Mouse (Mus musculus): Measurements from ENCODE around the gene Lst1. TPM values are rescaled to one million over a fixed set of nuclear protein-coding genes. Genes with fewer than 3 reads are reported as not detected.

Lst1 gene
- polyA plus RNA-seq, 1 experiment, result 2.5 TPM

- no peaks in the 10 kb centered on the region for H3K4me1 ChIP-seq (ENCODE audit: control insufficient read depth, insufficient read depth, low read length)
- peak within 1 kb of the TSS; percentile 94 for H3K27ac ChIP-seq (ENCODE audit: insufficient read depth, low read length)
- TF ChIP-seq EP300 (IDR thresholded peaks at IDR 0.05; ENCODE audit: insufficient read depth, low read depth, low read length), result 0 out of 2 replicates have a peak, but pooled peaks have one; percentile 62
- no peak for TF ChIP-seq CTCF (IDR thresholded peaks at IDR 0.05; ENCODE audit: low read depth, low read length)
- peak; percentile 79 for TF ChIP-seq POLR2A (IDR thresholded peaks at IDR 0.05; ENCODE audit: insufficient read depth, low read length)
- no peaks in the 10 kb centered on the region for H3K27me3 ChIP-seq (ENCODE audit: control insufficient read depth, insufficient read depth, low read length, poor library complexity, severe bottlenecking)
- peak within 1 kb of the TSS; percentile 100 for H3K4me3 ChIP-seq (ENCODE audit: low read depth, low read length)
- H3K9ac ChIP-seq (ENCODE audit: low read depth, poor library complexity, severe bottlenecking), result peak within 1 kb of the TSS; percentile 98
- H3K9me3 ChIP-seq (replicated peaks; ENCODE audit: control insufficient read depth, insufficient read depth, low read length, poor library complexity, severe bottlenecking), result no peaks in the 10 kb centered on the region
- H3K36me3 ChIP-seq (ENCODE audit: control insufficient read depth, insufficient read depth, low read length, poor library complexity, severe bottlenecking), result peaks cover 29% of the 10 kb centered on the region
These were observed 23.4 kb downstream of the Lst1 start, which contains the start of gene Prrc2a for GRCm38 (mm10) chr17:35164568-35165450. Gene Prrc2a, minus strand, starts transcription at chr17:35164897.

DNA sequence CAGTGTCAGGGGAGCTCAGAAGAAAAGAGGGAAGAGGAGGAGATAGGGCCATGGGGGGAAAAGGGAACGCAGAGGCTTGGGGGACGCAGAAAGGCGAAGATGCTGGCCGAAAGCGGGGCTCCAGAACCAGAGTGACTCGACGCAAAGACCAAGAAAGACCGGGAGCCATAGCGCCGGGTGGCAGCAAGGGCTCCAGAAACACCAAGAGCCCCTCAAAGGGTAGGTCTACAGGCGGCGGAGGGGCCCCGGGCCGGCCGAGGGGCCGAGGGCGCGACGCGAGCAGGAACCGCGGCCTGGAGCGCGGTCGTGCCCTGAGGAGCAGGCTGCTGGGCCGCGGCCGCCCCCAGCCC is 24.0 kb downstream of the Lst1 start:
- Histone ChIP-seq H3K27me3 (ENCODE audit: control insufficient read depth, insufficient read depth, low read length, poor library complexity, severe bottlenecking) (no peaks in the 10 kb centered on the region), H3K9me3 (replicated peaks; ENCODE audit: control insufficient read depth, insufficient read depth, low read length, poor library complexity, severe bottlenecking) (no peaks in the 10 kb centered on the region), H3K4me3 (ENCODE audit: low read depth, low read length) (peak overlapping the region; percentile 100)

GRCm38 (mm10) chr17:35163326-35164081 is 24.7 kb downstream of the Lst1 start:
- no peaks in the 10 kb centered on the region for H3K9me3 ChIP-seq (replicated peaks; ENCODE audit: control insufficient read depth, insufficient read depth, low read length, poor library complexity, severe bottlenecking)
- no peaks in the 10 kb centered on the region for H3K4me1 ChIP-seq (ENCODE audit: control insufficient read depth, insufficient read depth, low read length)
- no peak for TF ChIP-seq EP300 (IDR thresholded peaks at IDR 0.05; ENCODE audit: insufficient read depth, low read depth, low read length)
- TF ChIP-seq POLR2A (IDR thresholded peaks at IDR 0.05; ENCODE audit: insufficient read depth, low read length), result no peak
- no peak for TF ChIP-seq CTCF (IDR thresholded peaks at IDR 0.05; ENCODE audit: low read depth, low read length)
- H3K9ac ChIP-seq (ENCODE audit: low read depth, poor library complexity, severe bottlenecking), result peak overlapping the region; percentile 98
- no peaks in the 10 kb centered on the region for H3K27me3 ChIP-seq (ENCODE audit: control insufficient read depth, insufficient read depth, low read length, poor library complexity, severe bottlenecking)
- H3K36me3 ChIP-seq (ENCODE audit: control insufficient read depth, insufficient read depth, low read length, poor library complexity, severe bottlenecking), result peaks cover 42% of the 10 kb centered on the region
- H3K27ac ChIP-seq (ENCODE audit: insufficient read depth, low read length), result peak overlapping the region; percentile 24
- H3K4me3 ChIP-seq (ENCODE audit: low read depth, low read length), result peak overlapping the region; percentile 100

More for the DNA sequence above, 24.0 kb downstream of the Lst1 start:
- TF ChIP-seq CTCF (IDR thresholded peaks at IDR 0.05; ENCODE audit: low read depth, low read length), result no peak
- TF ChIP-seq POLR2A (IDR thresholded peaks at IDR 0.05; ENCODE audit: insufficient read depth, low read length), result no peak
- no peak for TF ChIP-seq EP300 (IDR thresholded peaks at IDR 0.05; ENCODE audit: insufficient read depth, low read depth, low read length)
- no peaks in the 10 kb centered on the region for H3K4me1 ChIP-seq (ENCODE audit: control insufficient read depth, insufficient read depth, low read length)
- H3K36me3 ChIP-seq (ENCODE audit: control insufficient read depth, insufficient read depth, low read length, poor library complexity, severe bottlenecking), result peaks cover 35% of the 10 kb centered on the region
- H3K27ac ChIP-seq (ENCODE audit: insufficient read depth, low read length), result peak overlapping the region; percentile 24
- H3K9ac ChIP-seq (ENCODE audit: low read depth, poor library complexity, severe bottlenecking), result peak overlapping the region; percentile 98

GRCm38 (mm10) chr17:35162730-35163129 is 25.5 kb downstream of the Lst1 start:
- Histone ChIP-seq H3K9ac (ENCODE audit: low read depth, poor library complexity, severe bottlenecking) (peak overlapping the region; percentile 98), H3K9me3 (replicated peaks; ENCODE audit: control insufficient read depth, insufficient read depth, low read length, poor library complexity, severe bottlenecking) (no peaks in the 10 kb centered on the region), H3K36me3 (ENCODE audit: control insufficient read depth, insufficient read depth, low read length, poor library complexity, severe bottlenecking) (peaks cover 50% of the 10 kb centered on the region), H3K27me3 (ENCODE audit: control insufficient read depth, insufficient read depth, low read length, poor library complexity, severe bottlenecking) (no peaks in the 10 kb centered on the region), H3K4me3 (ENCODE audit: low read depth, low read length) (peak overlapping the region; percentile 37), H3K4me1 (ENCODE audit: control insufficient read depth, insufficient read depth, low read length) (no peaks in the 10 kb centered on the region), H3K27ac (ENCODE audit: insufficient read depth, low read length) (no peak overlapping the region)
- TF ChIP-seq EP300 (IDR thresholded peaks at IDR 0.05; ENCODE audit: insufficient read depth, low read depth, low read length) (no peak), CTCF (IDR thresholded peaks at IDR 0.05; ENCODE audit: low read depth, low read length) (no peak)

GRCm38 (mm10) chr17:35162121-35162520 is 26.1 kb downstream of the Lst1 start:
- no peaks in the 10 kb centered on the region for H3K9me3 ChIP-seq (replicated peaks; ENCODE audit: control insufficient read depth, insufficient read depth, low read length, poor library complexity, severe bottlenecking)
- no peak overlapping the region for H3K27ac ChIP-seq (ENCODE audit: insufficient read depth, low read length)
- peak overlapping the region; percentile 98; the same call in 1 of the 2 replicates for H3K9ac ChIP-seq (ENCODE audit: low read depth, poor library complexity, severe bottlenecking)
- H3K27me3 ChIP-seq (ENCODE audit: control insufficient read depth, insufficient read depth, low read length, poor library complexity, severe bottlenecking), result no peaks in the 10 kb centered on the region
- H3K4me3 ChIP-seq (ENCODE audit: low read depth, low read length), result no peak overlapping the region
- H3K36me3 ChIP-seq (ENCODE audit: control insufficient read depth, insufficient read depth, low read length, poor library complexity, severe bottlenecking), result peaks cover 56% of the 10 kb centered on the region
- no peak for TF ChIP-seq POLR2A (IDR thresholded peaks at IDR 0.05; ENCODE audit: insufficient read depth, low read length)
- TF ChIP-seq CTCF (IDR thresholded peaks at IDR 0.05; ENCODE audit: low read depth, low read length), result no peak
- no peak for TF ChIP-seq EP300 (IDR thresholded peaks at IDR 0.05; ENCODE audit: insufficient read depth, low read depth, low read length)
- no peaks in the 10 kb centered on the region for H3K4me1 ChIP-seq (ENCODE audit: control insufficient read depth, insufficient read depth, low read length)
